Mouse (Mus musculus): ENCODE results near the gene Gm20388. TPM values are rescaled to one million over a fixed set of nuclear protein-coding genes. Genes with fewer than 3 reads are reported as not detected.
A peak's percentile ranks its signal among the peaks of the same experiment; 100 is the strongest.
"Not testable (repeated sequence)": the region's sequence is repeated elsewhere in the genome, so short reads cannot be mapped to it uniquely, and the experiment has no call there.

The Gm20388 gene
- total and polyA plus RNA-seq, 2 experiments from 2014 or later, result 51.3 TPM; not detected in 1

GRCm38 (mm10) chr8:123101735-123102685 is 3191.4 kb downstream of the Gm20388 start, which contains the start of gene Rpl13:
TSS of gene Rpl13 (plus strand) at chr8:123102350.
- Histone ChIP-seq H3K27ac (ENCODE audit: low read depth, low read length) (peak within 1 kb of the TSS; percentile 91), H3K36me3 (ENCODE audit: insufficient read depth) (peaks cover 32% of the 10 kb centered on the region), H3K4me2 (ENCODE audit: low read depth) (peak within 1 kb of the TSS; percentile 67), H3K9me3 (ENCODE audit: low read length) (no peaks in the 10 kb centered on the region), H3K4me1 (ENCODE audit: insufficient read depth) (0 out of 2 replicates have a peak, but pooled peaks cover 7% of the 10 kb centered on the region), H3K4me3 (ENCODE audit: low read depth, low read length) (peak within 1 kb of the TSS; percentile 62), H3K9ac (peak within 1 kb of the TSS; percentile 86), H3K27me3 (ENCODE audit: insufficient read depth, low read length) (no peaks in the 10 kb centered on the region)
- no peak for TF ChIP-seq CTCF (IDR thresholded peaks at IDR 0.05; ENCODE audit: low read depth)
- ATAC-seq (peak; percentile 95), DNase-seq (peak; percentile 97)
- 2% methylated on average over 54 of the region's 56 CpGs for WGBS

- H3K27me3 ChIP-seq (ENCODE audit: insufficient read depth, low read length); H3K4me1 ChIP-seq (ENCODE audit: insufficient read depth); ATAC-seq; H3K9me3 ChIP-seq (ENCODE audit: low read length); DNase-seq: not testable (repeated sequence)
- Histone ChIP-seq H3K4me2 (ENCODE audit: low read depth) (peak overlapping the region; percentile 67), H3K9ac (peak overlapping the region; percentile 86), H3K36me3 (ENCODE audit: insufficient read depth) (peaks cover 26% of the 10 kb centered on the region), H3K27ac (ENCODE audit: low read depth, low read length) (peak overlapping the region; percentile 91), H3K4me3 (ENCODE audit: low read depth, low read length) (peak overlapping the region; percentile 62)
- WGBS, result under 1% methylated on average over 22 of the region's 26 CpGs
Measured at GRCm38 (mm10) chr8:123102855-123103254, 3192.2 kb downstream of the Gm20388 start.

GRCm38 (mm10) chr8:123103285-123103684 is 3192.6 kb downstream of the Gm20388 start:
- H3K36me3 ChIP-seq (ENCODE audit: insufficient read depth), result peaks cover 22% of the 10 kb centered on the region
- no peaks in the 10 kb centered on the region for H3K27me3 ChIP-seq (ENCODE audit: insufficient read depth, low read length)
- no peak for TF ChIP-seq CTCF (IDR thresholded peaks at IDR 0.05; ENCODE audit: low read depth)
- peak overlapping the region; percentile 62 for H3K4me3 ChIP-seq (ENCODE audit: low read depth, low read length)
- H3K27ac ChIP-seq (ENCODE audit: low read depth, low read length), result no peak overlapping the region
- DNase-seq (no peak), ATAC-seq (no peak)
- 16% methylated on average over 14 of the region's 15 CpGs for WGBS
- peak overlapping the region; percentile 86 for H3K9ac ChIP-seq
- no peaks in the 10 kb centered on the region for H3K9me3 ChIP-seq (ENCODE audit: low read length)
- peak overlapping the region; percentile 67 for H3K4me2 ChIP-seq (ENCODE audit: low read depth)
- H3K4me1 ChIP-seq (ENCODE audit: insufficient read depth), result 0 out of 2 replicates have a peak, but pooled peaks cover 7% of the 10 kb centered on the region

- Histone ChIP-seq H3K27me3 (ENCODE audit: insufficient read depth, low read length) (no peaks in the 10 kb centered on the region), H3K9me3 (ENCODE audit: low read length) (no peaks in the 10 kb centered on the region), H3K36me3 (ENCODE audit: insufficient read depth) (peaks cover 22% of the 10 kb centered on the region), H3K4me2 (ENCODE audit: low read depth) (peak overlapping the region; percentile 67), H3K9ac (peak overlapping the region; percentile 86; the same call in 1 of the 2 replicates), H3K4me3 (ENCODE audit: low read depth, low read length) (peak overlapping the region; percentile 62; the same call in 1 of the 2 replicates), H3K27ac (ENCODE audit: low read depth, low read length) (no peak overlapping the region), H3K4me1 (ENCODE audit: insufficient read depth) (0 out of 2 replicates have a peak, but pooled peaks cover 7% of the 10 kb centered on the region)
- WGBS, result 71% methylated on average over 6 of the region's 6 CpGs
- no peak for TF ChIP-seq CTCF (IDR thresholded peaks at IDR 0.05; ENCODE audit: low read depth)
- ATAC-seq (no peak), DNase-seq (no peak)
Measured at GRCm38 (mm10) chr8:123104046-123104767, 3193.6 kb downstream of the Gm20388 start.

GRCm38 (mm10) chr8:123105553-123106326 is 3195.1 kb downstream of the Gm20388 start:
- TF ChIP-seq CTCF (IDR thresholded peaks at IDR 0.05; ENCODE audit: low read depth), result peak; percentile 69
- Histone ChIP-seq H3K9ac (no peak overlapping the region), H3K27me3 (ENCODE audit: insufficient read depth, low read length) (no peaks in the 10 kb centered on the region), H3K4me1 (ENCODE audit: insufficient read depth) (0 out of 2 replicates have a peak, but pooled peaks cover 7% of the 10 kb centered on the region), H3K4me3 (ENCODE audit: low read depth, low read length) (no peak overlapping the region), H3K27ac (ENCODE audit: low read depth, low read length) (no peak overlapping the region), H3K9me3 (ENCODE audit: low read length) (no peaks in the 10 kb centered on the region), H3K36me3 (ENCODE audit: insufficient read depth) (peaks cover 22% of the 10 kb centered on the region), H3K4me2 (ENCODE audit: low read depth) (no peak overlapping the region)
- ATAC-seq, result no peak
- 64% methylated on average over 5 of the region's 5 CpGs for WGBS
- peak; percentile 76 for DNase-seq

- Histone ChIP-seq H3K9ac (no peak overlapping the region), H3K4me2 (ENCODE audit: low read depth) (no peak overlapping the region), H3K36me3 (ENCODE audit: insufficient read depth) (peaks cover 22% of the 10 kb centered on the region), H3K27me3 (ENCODE audit: insufficient read depth, low read length) (no peaks in the 10 kb centered on the region), H3K9me3 (ENCODE audit: low read length) (no peaks in the 10 kb centered on the region), H3K4me3 (ENCODE audit: low read depth, low read length) (no peak overlapping the region), H3K27ac (ENCODE audit: low read depth, low read length) (no peak overlapping the region), H3K4me1 (ENCODE audit: insufficient read depth) (0 out of 2 replicates have a peak, but pooled peaks cover 7% of the 10 kb centered on the region)
- ATAC-seq, result no peak
- WGBS, result 54% methylated on average over 2 of the region's 2 CpGs
- DNase-seq, result no peak
- TF ChIP-seq CTCF (IDR thresholded peaks at IDR 0.05; ENCODE audit: low read depth), result peak; percentile 61
Measured at GRCm38 (mm10) chr8:123106531-123106930, 3195.9 kb downstream of the Gm20388 start.

Data from forebrain, postnatal 0 days (tissue).